Mouse (Mus musculus): ENCODE data around the gene Eif4e2. TPM values are rescaled to one million over a fixed set of nuclear protein-coding genes. Genes with fewer than 3 reads are reported as not detected.

Eif4e2 gene
- total and polyA plus RNA-seq, 3 experiments = 175 to 264 (median 228) TPM

DNA sequence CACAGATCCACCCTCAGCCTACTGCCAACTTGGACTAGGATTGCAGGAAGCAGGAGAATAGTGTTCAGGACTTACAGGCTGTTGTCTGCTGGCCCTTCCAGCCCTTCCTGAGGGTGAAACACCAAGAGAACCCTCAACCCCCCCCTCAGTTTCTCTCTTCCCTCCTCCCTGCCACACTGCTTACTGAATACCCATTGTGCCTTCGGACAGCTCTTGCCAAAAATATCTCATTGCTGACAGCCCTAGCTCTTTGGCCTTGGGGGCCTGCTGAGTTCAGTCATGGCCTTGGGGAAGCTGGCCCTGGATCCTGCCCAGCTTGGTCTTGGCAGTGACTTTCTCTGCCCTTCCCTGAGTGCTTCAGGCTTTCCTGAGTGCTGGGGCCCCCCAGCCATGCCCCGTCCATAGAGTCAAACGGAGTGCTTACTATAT is 59.8 kb downstream of the Eif4e2 start:
- peaks cover 8 to 18% of the 10 kb centered on the region in 2 experiments; a peak in 3 of 4 replicates for H3K4me1 ChIP-seq (ENCODE audit: control insufficient read depth in 1 of 2, insufficient read depth in 2 of 2)
- no peak for DNase-seq (ENCODE audit: extremely low read depth)
- no peak for TF ChIP-seq ELF1 (IDR thresholded peaks at IDR 0.05; ENCODE audit: low read depth, low read length)
- TF ChIP-seq E2F4 (IDR thresholded peaks at IDR 0.05; ENCODE audit: insufficient replicate concordance, low read depth, low read length) = no peak
- TF ChIP-seq CHD2 (IDR thresholded peaks at IDR 0.05; ENCODE audit: low read length) = no peak
- TF ChIP-seq RCOR1 (conservative IDR thresholded peaks at IDR 0.05; ENCODE audit: low read depth, low read length) = no peak
- TF ChIP-seq KAT2A (IDR thresholded peaks at IDR 0.05; ENCODE audit: insufficient replicate concordance, low read length) = no peak
- TF ChIP-seq JUN (IDR thresholded peaks at IDR 0.05; ENCODE audit: insufficient read depth, low read depth, low read length) = no peak
- in situ Hi-C loops (cut with MboI; ENCODE audit: low pct_ligation_motif_present, low pct_unique_long_range_greater_than_20kb, low sequenced_read_pairs) = no loop called here
- H3K9ac ChIP-seq (ENCODE audit: insufficient read depth, low read depth) = no peak overlapping the region
- no peaks in the 10 kb centered on the region for H3K9me3 ChIP-seq (replicated peaks; ENCODE audit: low read length)
- H3K27me3 ChIP-seq (replicated peaks) = no peaks in the 10 kb centered on the region
- H3K36me3 ChIP-seq (replicated peaks in 1 of 2; ENCODE audit: control insufficient read depth in 1 of 2, insufficient read depth in 1 of 2, low read length in 1 of 2) = no peaks in the 10 kb centered on the region
- no peak overlapping the region for H3K27ac ChIP-seq (ENCODE audit: insufficient read depth, low read depth)
- dilution Hi-C loops (cut with MboI; ENCODE audit: extremely low pct_ligation_motif_present, extremely low pct_unique_long_range_greater_than_20kb, low sequenced_read_pairs) = no loop called here
- no peak overlapping the region for H3K4me3 ChIP-seq (replicated peaks in 1 of 3; ENCODE audit: low read depth in 2 of 3, low read length in 2 of 3, poor library complexity in 1 of 3)
- H3K79me2 ChIP-seq (replicated peaks; ENCODE audit: control insufficient read depth, extremely low read depth, insufficient read depth, poor library complexity, severe bottlenecking) = no peaks in the 10 kb centered on the region
- H3K4me2 ChIP-seq (ENCODE audit: insufficient read depth, low read depth, poor library complexity, severe bottlenecking) = no peak overlapping the region

DNA sequence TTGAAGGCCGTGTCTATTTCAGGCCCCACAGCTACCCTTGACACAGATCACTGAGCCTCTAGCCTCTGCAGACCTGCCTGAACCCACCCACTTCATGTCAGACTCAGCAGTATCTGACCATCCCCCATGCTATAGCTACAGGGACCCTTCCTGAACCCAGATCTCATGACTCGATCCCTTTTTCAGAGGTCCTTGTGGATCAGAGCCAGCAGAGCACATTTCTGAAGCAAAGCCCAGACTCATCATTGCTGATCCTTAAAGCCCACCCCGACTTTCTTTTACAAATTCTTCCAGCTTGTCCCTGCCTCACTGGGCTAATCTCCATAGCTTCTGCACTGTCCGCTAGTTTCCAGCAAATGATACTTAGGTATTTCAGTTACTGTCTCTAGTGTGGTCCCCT is 60.4 kb downstream of the Eif4e2 start:
- no peaks in the 10 kb centered on the region for H3K27me3 ChIP-seq (replicated peaks)

DNA sequence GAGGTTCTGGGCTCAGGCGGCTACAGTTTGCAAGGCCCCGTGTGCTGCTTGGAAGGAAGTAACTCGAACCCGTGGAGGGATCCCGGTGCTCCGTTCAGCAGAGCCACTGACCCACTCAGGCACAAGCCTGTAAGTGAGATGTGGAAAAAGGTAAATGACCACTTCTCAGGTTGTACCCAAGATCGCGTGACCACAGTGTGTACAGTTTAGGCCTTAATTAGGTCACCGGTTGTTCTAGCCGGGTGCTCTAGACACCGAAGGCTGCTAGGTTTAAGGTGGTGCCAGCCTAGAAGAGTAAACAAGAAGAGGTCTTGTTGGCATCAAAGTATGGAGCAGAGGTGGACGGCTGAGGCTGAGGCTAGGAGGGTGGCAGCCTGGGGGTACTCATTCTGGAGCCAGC is 61.4 kb downstream of the Eif4e2 start:
- Histone ChIP-seq H3K4me3 (replicated peaks in 1 of 3; ENCODE audit: low read depth in 2 of 3, low read length in 2 of 3, poor library complexity in 1 of 3) (no peak overlapping the region), H3K4me1 (ENCODE audit: control insufficient read depth in 1 of 2, insufficient read depth in 2 of 2) (peaks cover 8 to 13% of the 10 kb centered on the region in 2 experiments; a peak in 3 of 4 replicates), H3K27ac (ENCODE audit: insufficient read depth, low read depth) (no peak overlapping the region), H3K79me2 (replicated peaks; ENCODE audit: control insufficient read depth, extremely low read depth, insufficient read depth, poor library complexity, severe bottlenecking) (no peaks in the 10 kb centered on the region), H3K4me2 (ENCODE audit: insufficient read depth, low read depth, poor library complexity, severe bottlenecking) (no peak overlapping the region), H3K9ac (ENCODE audit: insufficient read depth, low read depth) (no peak overlapping the region), H3K27me3 (replicated peaks) (no peaks in the 10 kb centered on the region), H3K9me3 (replicated peaks; ENCODE audit: low read length) (peaks cover 4% of the 10 kb centered on the region), H3K36me3 (replicated peaks in 1 of 2; ENCODE audit: control insufficient read depth in 1 of 2, insufficient read depth in 1 of 2, low read length in 1 of 2) (no peaks in the 10 kb centered on the region)
- in situ Hi-C loops (cut with MboI; ENCODE audit: low pct_ligation_motif_present, low pct_unique_long_range_greater_than_20kb, low sequenced_read_pairs) = no loop called here
- DNase-seq (ENCODE audit: extremely low read depth) = no peak
- dilution Hi-C loops (cut with MboI; ENCODE audit: extremely low pct_ligation_motif_present, extremely low pct_unique_long_range_greater_than_20kb, low sequenced_read_pairs) = no loop called here
- TF ChIP-seq NELFE (IDR thresholded peaks at IDR 0.05; ENCODE audit: low read depth, low read length) = no peak
- no peak for TF ChIP-seq JUND (conservative IDR thresholded peaks at IDR 0.05; ENCODE audit: low read depth, low read length)
- no peak for TF ChIP-seq GABPA (IDR thresholded peaks at IDR 0.05; ENCODE audit: insufficient replicate concordance, low read depth, low read length)
- TF ChIP-seq KAT2A (IDR thresholded peaks at IDR 0.05; ENCODE audit: insufficient replicate concordance, low read length) = no peak
- no peak for TF ChIP-seq CHD2 (IDR thresholded peaks at IDR 0.05; ENCODE audit: low read length)
- TF ChIP-seq NRF1 (IDR thresholded peaks at IDR 0.05; ENCODE audit: low read depth, low read length) = no peak
- TF ChIP-seq MAFK (IDR thresholded peaks at IDR 0.05; ENCODE audit: insufficient replicate concordance, low read length) = no peak
- no peak for TF ChIP-seq RAD21 (IDR thresholded peaks at IDR 0.05; ENCODE audit: low read depth, low read length)
- TF ChIP-seq POLR2AphosphoS2 (IDR thresholded peaks at IDR 0.05; ENCODE audit: low read depth, low read length) = no peak
- no peak for TF ChIP-seq BHLHE40 (IDR thresholded peaks at IDR 0.05; ENCODE audit: low read depth, low read length)
- no peak for TF ChIP-seq JUN (IDR thresholded peaks at IDR 0.05; ENCODE audit: insufficient read depth, low read depth, low read length)
- TF ChIP-seq UBTF (IDR thresholded peaks at IDR 0.05; ENCODE audit: low read depth, low read length) = no peak
- TF ChIP-seq E2F4 (IDR thresholded peaks at IDR 0.05; ENCODE audit: insufficient replicate concordance, low read depth, low read length) = no peak
- TF ChIP-seq IRF4 (IDR thresholded peaks at IDR 0.05; ENCODE audit: low read depth, low read length) = no peak
- TF ChIP-seq MAZ (IDR thresholded peaks at IDR 0.05; ENCODE audit: low read depth, low read length) = no peak
- TF ChIP-seq ZNF384 (IDR thresholded peaks at IDR 0.05; ENCODE audit: low read depth, low read length) = no peak
- TF ChIP-seq USF2 (conservative IDR thresholded peaks at IDR 0.05; ENCODE audit: low read depth, low read length) = no peak

More for the DNA sequence above, 60.4 kb downstream of the Eif4e2 start:
- in situ Hi-C loops (cut with MboI; ENCODE audit: low pct_ligation_motif_present, low pct_unique_long_range_greater_than_20kb, low sequenced_read_pairs) = no loop called here
- TF ChIP-seq TCF12 (IDR thresholded peaks at IDR 0.05; ENCODE audit: low read depth, low read length) (no peak), NRF1 (IDR thresholded peaks at IDR 0.05; ENCODE audit: low read depth, low read length) (no peak), ZKSCAN1 (IDR thresholded peaks at IDR 0.05; ENCODE audit: borderline replicate concordance, low read depth, low read length) (no peak), IRF4 (IDR thresholded peaks at IDR 0.05; ENCODE audit: low read depth, low read length) (no peak), POLR2AphosphoS2 (IDR thresholded peaks at IDR 0.05; ENCODE audit: low read depth, low read length) (no peak), MEF2A (IDR thresholded peaks at IDR 0.05; ENCODE audit: borderline replicate concordance, low read depth, low read length) (no peak), CHD1 (IDR thresholded peaks at IDR 0.05; ENCODE audit: low read depth, low read length) (no peak), USF2 (conservative IDR thresholded peaks at IDR 0.05; ENCODE audit: low read depth, low read length) (no peak), PAX5 (IDR thresholded peaks at IDR 0.05; ENCODE audit: low read length) (no peak), MAZ (IDR thresholded peaks at IDR 0.05; ENCODE audit: low read depth, low read length) (no peak), JUND (conservative IDR thresholded peaks at IDR 0.05; ENCODE audit: low read depth, low read length) (no peak), ETS1 (conservative IDR thresholded peaks at IDR 0.05; ENCODE audit: low read depth, low read length) (no peak), MXI1 (IDR thresholded peaks at IDR 0.05; ENCODE audit: low read depth, low read length) (no peak), RAD21 (IDR thresholded peaks at IDR 0.05; ENCODE audit: low read depth, low read length) (no peak), SIN3A (IDR thresholded peaks at IDR 0.05; ENCODE audit: low read length) (no peak), TBP (conservative IDR thresholded peaks at IDR 0.05; ENCODE audit: low read depth, low read length) (no peak), ELF1 (IDR thresholded peaks at IDR 0.05; ENCODE audit: low read depth, low read length) (no peak)
- peaks cover under 1% of the 10 kb centered on the region for H3K9me3 ChIP-seq (replicated peaks; ENCODE audit: low read length)
- dilution Hi-C loops (cut with MboI; ENCODE audit: extremely low pct_ligation_motif_present, extremely low pct_unique_long_range_greater_than_20kb, low sequenced_read_pairs) = no loop called here
- no peaks in the 10 kb centered on the region for H3K36me3 ChIP-seq (replicated peaks in 1 of 2; ENCODE audit: control insufficient read depth in 1 of 2, insufficient read depth in 1 of 2, low read length in 1 of 2)
- H3K79me2 ChIP-seq (replicated peaks; ENCODE audit: control insufficient read depth, extremely low read depth, insufficient read depth, poor library complexity, severe bottlenecking) = no peaks in the 10 kb centered on the region
- no peak overlapping the region for H3K4me3 ChIP-seq (replicated peaks in 1 of 3; ENCODE audit: low read depth in 2 of 3, low read length in 2 of 3, poor library complexity in 1 of 3)
- no peak for DNase-seq (ENCODE audit: extremely low read depth)
- peaks cover 8 to 14% of the 10 kb centered on the region in 2 experiments; a peak in 3 of 4 replicates for H3K4me1 ChIP-seq (ENCODE audit: control insufficient read depth in 1 of 2, insufficient read depth in 2 of 2)
- no peak overlapping the region for H3K27ac ChIP-seq (ENCODE audit: insufficient read depth, low read depth)
- no peak overlapping the region for H3K9ac ChIP-seq (ENCODE audit: insufficient read depth, low read depth)
- H3K4me2 ChIP-seq (ENCODE audit: insufficient read depth, low read depth, poor library complexity, severe bottlenecking) = no peak overlapping the region

Measured in CH12.LX (cell line).